Mouse (Mus musculus) forebrain, embryonic 11.5 days (tissue): ENCODE measurements around the gene Stpg1. TPM values are rescaled to one million over a fixed set of nuclear protein-coding genes. Genes with fewer than 3 reads are reported as not detected.

Source experiments
- ATAC-seq: fragments of 200-750 bp; cut with Nextera tagmentation; replicated peaks from 2 replicates; pipeline ENCODE4 v1.8.0; 2017; ENCODE audit warnings: moderate TSS enrichment; ENCODE audit not compliant: low FRiP score
- DNase-seq: peaks from one replicate; pipeline ENCODE4 v3.0.0-alpha.2; 2017; ENCODE audit warnings: low spot score
- H3K27ac ChIP-seq: fragments of 300-500 bp; sonication (generic); 2 replicates; pipeline ENCODE4 v1.5.1; 2014; ENCODE audit warnings: low read depth, low read length
- H3K27me3 ChIP-seq: fragments of 300-500 bp; sonication (generic); 2 replicates; pipeline ENCODE4 v1.6.1; 2014; ENCODE audit warnings: mild to moderate bottlenecking, low read length, mixed read lengths; ENCODE audit not compliant: control insufficient read depth, insufficient read depth
- H3K36me3 ChIP-seq: fragments of 300-500 bp; sonication (generic); 2 replicates; pipeline ENCODE4 v1.6.1; 2014; ENCODE audit warnings: mild to moderate bottlenecking, low read length, moderate library complexity, mixed read lengths; ENCODE audit not compliant: control insufficient read depth, insufficient read depth
- H3K4me1 ChIP-seq: fragments of 300-500 bp; sonication (generic); replicated peaks from 2 replicates; pipeline ENCODE4 v1.6.1; 2014; ENCODE audit warnings: low read length, mixed read lengths; ENCODE audit not compliant: control insufficient read depth, insufficient read depth
- H3K4me2 ChIP-seq: fragments of 300-500 bp; sonication (generic); 2 replicates; pipeline ENCODE4 v1.6.1; 2014; ENCODE audit warnings: low read depth, mild to moderate bottlenecking, low read length, moderate library complexity, mixed read lengths; ENCODE audit not compliant: severe bottlenecking
- H3K4me3 ChIP-seq: fragments of 300-500 bp; sonication (generic); 2 replicates; pipeline ENCODE4 v1.5.1; 2014; ENCODE audit warnings: low read depth, low read length
- H3K9ac ChIP-seq: fragments of 300-500 bp; sonication (generic); 2 replicates; pipeline ENCODE4 v1.6.1; 2014; ENCODE audit warnings: low read length
- H3K9me3 ChIP-seq: fragments of 300-500 bp; sonication (generic); 2 replicates; pipeline ENCODE4 v1.6.1; 2016; ENCODE audit warnings: low read length, mixed read lengths; ENCODE audit not compliant: control insufficient read depth
- WGBS: fragments of 180-500 bp; shearing (Covaris S2); extraction: QIAGEN DNeasy Blood & Tissue Kit; methylation state at CpG from one replicate; pipeline ENCODE4 v1.1.7; 2014; 5-methylcytosine and 5-hydroxymethylcytosine counted together
- microRNA-seq: library from miRNA; unstranded; fragments of <30 nt; microRNA quantifications from one replicate; pipeline ENCODE4, GENCODE M21; 2016; ENCODE audit not compliant: insufficient number of aligned reads
- polyA plus RNA-seq: library from polyadenylated mRNA; unstranded; fragments of >200 nt; fragmentation: Nextera tagmentation; extraction: Ambion mirVana; gene quantifications from 2 replicates; pipeline ENCODE4 v1.2.1, GENCODE M21; 2014

The Stpg1 gene
- polyA plus RNA-seq, 1 experiment from 2014 or later = 0.35 TPM

DNA sequence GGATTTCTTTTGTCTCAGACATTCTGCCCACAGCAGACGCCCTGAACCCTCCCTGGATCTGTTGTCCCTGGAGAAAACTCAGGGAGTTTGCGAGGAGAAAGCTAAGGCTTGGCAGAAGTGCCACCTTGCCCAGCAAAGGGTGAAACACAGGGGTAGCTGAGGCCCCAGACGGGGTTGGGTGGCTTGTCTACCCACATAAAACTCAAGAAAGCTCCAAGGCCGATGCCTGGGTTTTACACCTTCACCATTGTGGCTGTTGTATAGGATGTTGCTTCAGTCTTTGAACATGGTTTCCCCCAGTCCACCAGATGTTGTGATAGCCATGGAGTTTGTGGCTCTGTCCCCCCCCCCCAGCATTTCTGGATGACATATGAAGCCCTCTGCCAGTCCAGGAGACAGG lies 90.2 kb downstream of the Stpg1 start:
- WGBS = 56% methylated on average over 4 of the region's 4 CpGs
- Histone ChIP-seq H3K27me3 (no peaks in the 10 kb centered on the region), H3K4me3 (no peak overlapping the region), H3K27ac (no peak overlapping the region), H3K9ac (no peak overlapping the region), H3K4me2 (no peak overlapping the region), H3K36me3 (no peaks in the 10 kb centered on the region), H3K4me1 (0 out of 2 replicates have a peak, but pooled peaks cover 3% of the 10 kb centered on the region), H3K9me3 (no peaks in the 10 kb centered on the region)
- ATAC-seq = no peak
- DNase-seq = no peak

Small RNAs within 50 kb of the gene (microRNA-seq; reads per million reads assigned to microRNA genes)
- gene Gm25317 = not detected

Other genes with a start within 250 kb of the Stpg1 start
- 194 and 195 TPM in 2 replicates for gene Clic4, start 222.0 kb upstream of the Stpg1 start, polyA plus RNA-seq
- 212 and 241 TPM in 2 replicates for gene Srrm1, start 141.5 kb upstream of the Stpg1 start, polyA plus RNA-seq
- 0.20 and 0.43 TPM in 2 replicates for gene Ncmap, start 96.6 kb upstream of the Stpg1 start, polyA plus RNA-seq
- gene Rcan3, start 60.9 kb upstream of the Stpg1 start, polyA plus RNA-seq = 12.7 and 14.1 TPM in 2 replicates
- 3.0 and 3.2 TPM in 2 replicates for gene Nipal3, start 248 bp downstream of the Stpg1 start, polyA plus RNA-seq
- gene Grhl3, start 78.8 kb downstream of the Stpg1 start, polyA plus RNA-seq = 3.9 and 4.5 TPM in 2 replicates
- 0.32 and 0.59 TPM in 2 replicates for gene Ifnlr1, start 191.5 kb downstream of the Stpg1 start, polyA plus RNA-seq
- not detected in 2 replicates for gene Il22ra1, start 233.4 kb downstream of the Stpg1 start, polyA plus RNA-seq